In the genomic region with DNA sequence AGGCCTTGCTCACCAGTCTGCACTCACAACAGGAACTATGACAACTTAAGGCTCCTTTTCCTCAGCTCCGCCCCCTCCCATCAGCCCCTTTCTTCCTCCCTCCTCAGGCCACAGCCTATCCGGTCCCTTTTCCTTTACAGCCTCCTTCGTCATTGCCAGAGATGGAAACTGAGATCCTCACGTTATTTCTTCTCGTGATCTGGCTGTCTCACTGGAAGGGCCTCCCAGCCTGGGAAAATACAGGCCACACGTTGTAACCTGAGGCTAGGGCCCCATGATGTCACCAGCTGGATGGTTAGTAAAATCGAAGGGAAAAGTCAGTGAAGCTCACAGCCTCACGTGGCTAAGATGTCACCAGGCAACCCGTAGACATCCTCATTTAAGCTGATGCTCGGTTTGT, we compare ENCODE assay signal across 8 mouse cellular contexts. TPM values are rescaled to one million over a fixed set of nuclear protein-coding genes. Genes with fewer than 3 reads are reported as not detected.
A peak's percentile ranks its signal among the peaks of the same experiment; 100 is the strongest.
DNase-seq lines count a peak whose midpoint lies in the region; ATAC-seq and TF ChIP-seq lines count a peak whose summit lies in the region.

No protein-coding gene starts in this region.

- no peak for TF ChIP-seq POLR2A in spleen, adult 2 months (IDR thresholded peaks at IDR 0.05; ENCODE audit: low read depth, low read length)

- no peak overlapping the region for H3K27ac ChIP-seq in forebrain, embryonic 15.5 days (replicated peaks)
- no peak overlapping the region for H3K27ac ChIP-seq in liver, embryonic 13.5 days
- H3K27ac ChIP-seq in spleen, adult 2 months (ENCODE audit: insufficient read depth, low read length) = peak overlapping the region; percentile 55

- DNase-seq in gastrocnemius, postnatal 14 days = peak; percentile 22
- no peak for DNase-seq in gastrocnemius, adult 18-20 months (ENCODE audit: low spot score)
- DNase-seq in CD8-positive naive resting alpha-beta T cell, adult 2 months (ENCODE audit: low read depth in 2 of 2, low spot score in 2 of 2) = peak; percentile 84 to 85
- DNase-seq in liver, embryonic 13.5 days = no peak
- DNase-seq in spleen, adult 2 months (ENCODE audit: low read depth in 1 of 2, low spot score in 2 of 2) = peak; percentile 58 to 75
- no peak for DNase-seq in left cerebral cortex, adult 18-20 months (ENCODE audit: low spot score in 2 of 2)

- no peaks in the 10 kb centered on the region for H3K9me3 ChIP-seq in forebrain, embryonic 15.5 days
- H3K9me3 ChIP-seq in liver, embryonic 13.5 days (replicated peaks) = no peaks in the 10 kb centered on the region; the same call in 1 of the 2 replicates

- no peak overlapping the region for H3K4me3 ChIP-seq in forebrain, embryonic 15.5 days
- H3K4me3 ChIP-seq in liver, embryonic 13.5 days (replicated peaks) = no peak overlapping the region
- H3K4me3 ChIP-seq in spleen, adult 2 months (ENCODE audit: extremely low read depth, insufficient read depth, insufficient read length) = peak overlapping the region; percentile 25; the same call in 1 of the 2 replicates

- no peak overlapping the region for H3K9ac ChIP-seq in forebrain, embryonic 15.5 days (replicated peaks)
- no peak overlapping the region for H3K9ac ChIP-seq in liver, embryonic 13.5 days

- no peaks in the 10 kb centered on the region for H3K27me3 ChIP-seq in forebrain, embryonic 15.5 days
- no peaks in the 10 kb centered on the region for H3K27me3 ChIP-seq in liver, embryonic 13.5 days
- no peaks in the 10 kb centered on the region for H3K27me3 ChIP-seq in spleen, adult 2 months (ENCODE audit: control insufficient read depth, insufficient read depth, low read length)

- intact Hi-C loops in gastrocnemius, postnatal 14 days (cut with DNase I; ENCODE audit: low total_unique reads) = no loop called here

- H3K36me3 ChIP-seq in forebrain, embryonic 15.5 days = peaks cover 15% of the 10 kb centered on the region
- peaks cover 33% of the 10 kb centered on the region for H3K36me3 ChIP-seq in liver, embryonic 13.5 days
- peaks cover 2% of the 10 kb centered on the region; the same call in 1 of the 2 replicates for H3K36me3 ChIP-seq in spleen, adult 2 months (ENCODE audit: control insufficient read depth, insufficient read depth, low read length)

- H3K4me2 ChIP-seq in forebrain, embryonic 15.5 days (replicated peaks) = peak overlapping the region; percentile 21; the same call in 1 of the 2 replicates
- peak overlapping the region; percentile 97 for H3K4me2 ChIP-seq in liver, embryonic 13.5 days

- no peak for TF ChIP-seq CTCF in spleen, adult 2 months (IDR thresholded peaks at IDR 0.05; ENCODE audit: extremely low read depth, insufficient read depth, insufficient read length, insufficient replicate concordance)

- peaks cover 27% of the 10 kb centered on the region for H3K4me1 ChIP-seq in forebrain, embryonic 15.5 days
- peaks cover 46% of the 10 kb centered on the region for H3K4me1 ChIP-seq in liver, embryonic 13.5 days (replicated peaks)
- H3K4me1 ChIP-seq in spleen, adult 2 months (ENCODE audit: control insufficient read depth, insufficient read depth, insufficient read length) = peaks cover 10% of the 10 kb centered on the region; the same call in 1 of the 2 replicates

- 66% methylated on average over 10 of the region's 10 CpGs for WGBS in forebrain, embryonic 15.5 days
- WGBS in liver, embryonic 13.5 days (ENCODE audit: insufficient replicate concordance) = 41% methylated on average over 10 of the region's 10 CpGs
- WGBS in spleen, adult 2 months = 24% methylated on average over 10 of the region's 10 CpGs

- no peak for ATAC-seq in forebrain, embryonic 15.5 days (replicated peaks)
- ATAC-seq in liver, embryonic 13.5 days (ENCODE audit: low read depth) = no peak
- ATAC-seq in erythroblast, adult 5-6 weeks (replicated peaks; ENCODE audit: low FRiP score, poor library complexity, severe bottlenecking) = no peak

RNA-seq across cellular contexts. Expression of a gene that starts 4.5 kb away (rescaled TPM):
- 1 to 10 TPM; 3.1 to 4.1 TPM for total RNA-seq in gastrocnemius, postnatal 14 days (2021)
- 1 to 10 TPM in 1 of 2 experiments, under 1 TPM in 1; 0.75 to 1.4 TPM for total RNA-seq in gastrocnemius, adult 18-20 months (2021)
- 145 and 147 TPM in 2 replicates for polyA plus RNA-seq in forebrain, embryonic 15.5 days (2015; fragmentation: Nextera tagmentation; extraction: Ambion mirVana)
- polyA plus RNA-seq in liver, embryonic 13.5 days (2015; fragmentation: Nextera tagmentation; extraction: Ambion mirVana) = 29.6 and 40.1 TPM in 2 replicates
- 44.4 and 61.5 TPM in 2 replicates for polyA plus RNA-seq in spleen, adult 2 months (2012; rRNA removed)
- total RNA-seq in left cerebral cortex, adult 18-20 months (2021) = 100 to 1,000 TPM; 112 to 114 TPM
- 15.3 and 27.3 TPM in 2 replicates for total RNA-seq in erythroblast, adult 5-6 weeks (2015; ENCODE audit: low replicate concordance)
- total RNA-seq in erythroblast, adult 5-6 weeks (2017; ENCODE audit: low replicate concordance) = 6.6 TPM in 2 replicates

Comparison
In these comparisons a context has a peak if more than half of its experiments do, and no peak if none do; other contexts are left out.
1. DNase-seq: peak in gastrocnemius, postnatal 14 days (single experiment), CD8-positive naive resting alpha-beta T cell, adult 2 months (2 of 2) and spleen, adult 2 months (2 of 2); none in gastrocnemius, adult 18-20 months (single experiment), liver, embryonic 13.5 days (single experiment) and left cerebral cortex, adult 18-20 months (0 of 2).